Mouse (Mus musculus) mesoderm, embryonic 11.5 days (tissue): ENCODE results near the gene Trappc1.

ENCODE experiments used
- DNase-seq: peaks from one replicate; pipeline ENCODE4 v3.0.0-alpha.2; 2012; ENCODE audit warnings: low read depth, low spot score

Trappc1 gene

GRCm38 (mm10) chr11:69328517-69328916 is 4.7 kb downstream of the Trappc1 start:
- DNase-seq = no peak

DNA sequence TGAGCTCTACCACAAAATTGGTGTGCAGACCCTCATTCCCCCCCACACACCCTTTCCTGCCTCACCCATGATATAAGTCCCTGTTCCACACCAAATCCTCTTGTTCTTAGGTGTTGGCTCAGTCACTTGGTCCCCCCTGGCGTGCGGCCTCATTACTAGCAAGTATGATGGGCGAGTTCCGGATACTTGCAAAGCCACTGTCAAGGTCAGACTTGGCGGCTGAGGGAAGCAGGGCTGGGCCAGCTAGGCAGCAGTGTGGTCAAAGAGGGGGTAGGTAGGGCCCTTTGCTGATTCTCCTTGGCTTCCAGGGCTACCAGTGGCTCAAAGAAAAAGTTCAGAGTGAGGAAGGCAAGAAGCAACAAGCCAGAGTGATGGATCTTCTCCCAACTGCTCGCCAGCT is 7.4 kb downstream of the Trappc1 start:
- no peak for DNase-seq

DNA sequence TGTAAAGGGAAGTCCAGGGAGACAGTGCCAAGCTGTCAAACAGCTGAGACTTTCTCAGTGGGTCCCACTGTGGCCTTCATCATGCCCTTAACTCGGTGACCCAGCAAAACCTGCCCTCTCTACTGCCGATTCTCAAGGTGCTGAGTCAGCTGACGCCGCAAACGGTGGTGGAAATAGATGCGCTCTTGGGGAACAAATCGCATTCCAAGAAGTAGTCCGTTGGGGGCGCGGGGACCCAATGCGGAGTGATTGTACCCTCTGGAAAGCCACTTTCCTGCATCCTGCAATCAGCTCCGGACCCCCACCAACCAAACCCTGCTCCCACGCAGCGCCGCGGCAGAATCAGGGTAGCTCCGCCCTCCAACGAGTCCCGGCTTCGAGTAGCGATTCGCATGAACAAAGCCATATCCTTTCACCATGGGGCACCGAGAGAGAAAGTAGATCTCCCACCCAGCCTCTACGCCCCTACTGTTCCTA is 8.2 kb downstream of the Trappc1 start:
- DNase-seq = peak; percentile 80

DNA sequence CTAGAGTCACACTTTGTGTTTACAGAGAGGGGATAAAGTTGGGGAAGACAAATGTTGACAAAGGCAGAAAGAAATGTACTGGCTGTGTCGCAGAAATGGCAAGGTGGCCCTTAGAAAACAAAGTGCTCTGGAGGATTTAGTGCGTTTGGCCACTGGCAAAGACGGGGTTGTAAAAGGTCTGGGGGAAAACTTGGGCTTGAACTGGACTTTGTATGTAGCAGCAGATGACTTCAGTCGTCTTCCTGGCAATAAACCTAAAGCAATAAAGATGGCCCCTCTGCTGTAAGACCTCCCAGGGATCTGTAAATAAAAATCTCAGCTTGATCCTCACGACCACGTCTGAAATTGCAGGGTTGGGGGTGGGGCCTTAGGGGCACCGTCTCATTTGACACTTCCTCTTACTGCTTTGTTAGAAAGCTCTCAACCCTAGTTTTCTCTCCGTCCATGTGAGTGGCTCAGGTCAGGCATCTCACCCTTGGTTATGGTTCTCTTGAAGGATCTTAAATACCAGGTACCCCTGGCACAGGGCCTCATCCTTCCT is 9.0 kb downstream of the Trappc1 start:
- no peak for DNase-seq

DNA sequence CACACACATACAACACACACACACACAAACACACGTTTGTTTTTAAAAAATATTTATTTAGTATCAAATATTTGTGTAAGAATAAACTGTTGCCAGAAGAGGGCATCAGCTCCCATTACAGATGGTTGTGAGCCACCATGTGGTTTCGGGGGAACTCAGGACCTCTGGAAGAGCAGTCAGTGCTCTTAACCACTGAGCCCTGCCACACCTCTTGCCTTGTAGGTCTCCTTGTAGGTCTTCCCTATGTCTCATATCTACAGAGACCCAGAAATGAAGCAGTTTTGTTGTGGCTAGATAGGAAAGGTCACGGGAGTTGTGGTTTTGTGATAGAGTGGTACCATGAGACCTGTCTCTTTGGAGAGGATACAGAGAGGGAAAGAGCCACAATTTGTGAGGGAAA is 10.1 kb downstream of the Trappc1 start:
- no peak for DNase-seq

GRCm38 (mm10) chr11:69334796-69335195 is 11.0 kb downstream of the Trappc1 start:
- DNase-seq = no peak

DNA sequence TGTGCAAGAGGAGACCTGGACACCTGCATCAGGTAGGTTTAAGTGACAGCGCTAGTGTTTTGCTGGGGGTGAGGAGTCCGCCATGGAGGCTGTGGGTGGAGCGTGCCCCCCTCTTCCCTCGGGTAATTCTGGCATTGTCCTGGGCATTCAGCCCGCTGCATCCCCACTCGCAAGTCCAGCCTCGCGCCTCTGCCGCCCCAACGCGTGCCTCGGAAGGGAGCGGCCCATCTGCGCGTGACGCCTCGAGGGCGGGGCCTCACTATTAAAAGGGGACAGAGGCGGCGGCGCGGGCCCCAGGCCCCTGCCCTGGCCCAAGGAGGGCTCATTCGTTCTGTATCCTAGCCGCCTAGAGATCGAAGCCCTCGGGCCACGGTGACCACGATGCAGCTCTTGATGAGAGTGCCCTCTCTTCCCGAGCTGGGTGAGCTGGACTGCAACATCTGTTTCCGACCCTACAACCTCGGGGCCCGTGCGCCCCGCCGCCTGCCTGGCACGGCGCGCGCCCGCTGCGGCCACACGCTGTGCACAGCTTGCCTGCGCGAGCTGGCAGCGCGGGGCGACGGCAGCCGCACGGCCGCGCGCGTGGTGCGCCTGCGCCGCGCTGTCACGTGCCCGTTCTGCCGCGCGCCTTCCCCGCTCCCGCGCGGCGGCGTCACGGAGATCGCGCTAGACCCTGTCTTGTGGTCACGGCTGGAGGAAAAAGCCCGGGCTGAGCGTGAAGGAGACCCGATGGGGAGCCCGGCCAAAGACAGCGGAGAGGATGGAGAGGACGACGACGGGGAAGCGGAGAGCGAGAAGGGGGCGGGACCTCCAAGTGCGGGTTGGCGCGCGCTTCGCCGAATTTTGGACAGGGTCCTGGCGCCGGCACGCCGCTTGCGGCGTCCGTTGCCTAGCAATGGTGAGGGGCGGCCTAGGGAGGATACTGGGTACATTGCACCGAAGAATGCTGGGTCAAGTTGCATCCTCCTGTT is 16.7 kb downstream of the Trappc1 start, which contains the start of gene Rnf227:
Rnf227 (plus strand) TSS at position 301 of the 971 bp plus-strand sequence.
- peak; percentile 84 for DNase-seq

- no peak for DNase-seq
Observed at GRCm38 (mm10) chr11:69346441-69346840, 22.7 kb downstream of the Trappc1 start.

DNA sequence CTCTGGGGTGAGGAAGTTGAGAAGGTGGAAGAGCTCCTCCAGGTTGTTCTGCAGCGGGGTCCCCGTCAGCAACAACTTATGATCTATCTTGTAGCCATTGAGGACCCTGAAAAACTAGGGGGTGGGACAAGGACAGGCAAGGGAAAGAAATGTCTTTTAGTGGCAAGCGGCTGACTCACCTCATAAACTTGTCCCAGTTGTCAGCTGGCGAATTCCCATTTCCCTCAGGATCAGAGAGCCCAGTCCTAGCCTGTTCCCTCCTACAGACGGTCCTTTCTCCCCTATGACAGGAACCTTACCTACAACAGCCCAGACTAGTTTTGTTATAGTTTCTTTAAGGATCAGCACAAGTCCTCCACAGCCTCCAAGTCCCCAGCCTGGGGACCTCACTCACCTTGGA is 32.8 kb downstream of the Trappc1 start:
- no peak for DNase-seq

DNA sequence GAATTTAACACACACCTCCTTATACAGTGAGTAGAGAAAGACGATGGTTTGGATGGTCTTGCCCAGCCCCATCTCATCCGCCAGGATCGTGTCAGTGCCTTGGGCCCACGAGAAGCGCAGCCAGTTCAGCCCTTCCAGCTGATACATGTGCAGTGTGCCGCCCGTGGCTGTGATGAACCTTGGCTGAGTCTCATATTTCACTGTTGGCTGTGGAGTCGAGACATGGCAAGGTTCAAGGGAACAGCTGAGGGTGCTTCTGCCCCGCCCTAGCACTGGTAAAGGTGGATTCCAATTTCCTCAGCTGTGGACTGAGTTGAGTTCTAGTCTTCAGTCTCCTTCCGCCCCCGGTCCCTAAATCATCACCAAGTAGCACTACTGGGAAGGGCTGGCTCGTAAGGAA is 33.9 kb downstream of the Trappc1 start:
- no peak for DNase-seq

DNA sequence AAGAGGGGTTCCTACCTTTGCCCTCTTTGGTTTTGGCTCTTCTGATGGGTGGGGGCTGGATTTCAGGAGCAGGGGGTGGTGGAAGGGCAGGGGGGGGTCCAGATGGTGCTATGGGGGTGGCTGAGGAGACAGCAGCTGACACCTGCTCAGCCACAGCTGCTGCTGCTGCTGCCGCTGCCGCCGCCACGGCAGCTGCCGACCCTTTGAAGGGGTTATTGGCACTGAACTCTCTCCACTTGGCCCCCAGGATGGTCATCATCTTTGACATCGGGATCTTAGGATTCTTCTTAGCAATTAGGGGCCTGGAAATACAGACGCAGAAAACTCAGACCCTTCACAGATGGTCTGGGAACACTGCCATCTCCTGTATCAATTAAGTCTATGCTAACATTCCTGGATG is 38.2 kb downstream of the Trappc1 start:
- DNase-seq = no peak

DNA sequence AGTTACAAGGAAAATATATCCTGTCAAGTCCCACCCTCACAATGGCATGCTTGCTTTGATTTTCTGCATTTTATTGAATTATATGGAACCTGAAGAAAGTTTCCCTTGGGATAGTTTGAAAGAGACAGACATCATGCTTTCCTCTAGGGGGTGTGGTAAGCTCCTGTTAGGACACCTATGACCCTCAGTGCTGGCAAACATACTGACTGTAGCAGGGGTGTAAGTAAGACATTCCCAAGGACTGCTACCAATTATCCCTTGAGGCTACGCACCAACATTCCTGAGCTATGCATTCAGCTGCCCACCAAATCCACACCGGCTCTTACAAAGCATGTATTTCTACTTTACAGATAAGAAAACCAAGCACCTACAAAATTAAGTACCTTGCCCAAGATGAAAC is 38.7 kb downstream of the Trappc1 start:
- DNase-seq = no peak

DNA sequence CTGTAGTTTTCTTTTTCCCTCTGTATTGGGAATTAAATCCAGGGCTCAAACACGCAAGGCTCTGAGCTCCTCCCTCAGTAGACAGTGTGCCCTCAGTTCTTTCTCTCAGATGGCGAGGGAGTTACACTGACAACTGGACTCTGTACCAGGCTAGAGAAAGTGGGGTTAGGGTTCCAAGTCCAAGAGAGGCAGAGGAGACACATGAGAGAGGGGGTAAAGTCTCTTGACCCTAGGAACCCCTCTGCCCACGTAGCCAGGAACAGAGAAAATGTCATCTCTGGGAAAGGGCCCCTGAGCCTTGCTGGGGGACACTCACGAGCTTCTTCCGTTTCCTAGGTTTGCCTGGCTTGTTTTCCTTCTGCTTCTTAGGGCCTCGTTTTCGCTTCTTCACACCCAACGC is 40.6 kb downstream of the Trappc1 start:
- DNase-seq = no peak

- DNase-seq = peak; percentile 73
Observed at GRCm38 (mm10) chr11:69364910-69365309, 41.1 kb downstream of the Trappc1 start.

GRCm38 (mm10) chr11:69365722-69366121 is 41.9 kb downstream of the Trappc1 start:
- no peak for DNase-seq

- peak; percentile 95 for DNase-seq
Observed at GRCm38 (mm10) chr11:69366157-69366854, 42.5 kb downstream of the Trappc1 start.

GRCm38 (mm10) chr11:69366855-69367615 is 43.3 kb downstream of the Trappc1 start:
- no peak for DNase-seq

DNA sequence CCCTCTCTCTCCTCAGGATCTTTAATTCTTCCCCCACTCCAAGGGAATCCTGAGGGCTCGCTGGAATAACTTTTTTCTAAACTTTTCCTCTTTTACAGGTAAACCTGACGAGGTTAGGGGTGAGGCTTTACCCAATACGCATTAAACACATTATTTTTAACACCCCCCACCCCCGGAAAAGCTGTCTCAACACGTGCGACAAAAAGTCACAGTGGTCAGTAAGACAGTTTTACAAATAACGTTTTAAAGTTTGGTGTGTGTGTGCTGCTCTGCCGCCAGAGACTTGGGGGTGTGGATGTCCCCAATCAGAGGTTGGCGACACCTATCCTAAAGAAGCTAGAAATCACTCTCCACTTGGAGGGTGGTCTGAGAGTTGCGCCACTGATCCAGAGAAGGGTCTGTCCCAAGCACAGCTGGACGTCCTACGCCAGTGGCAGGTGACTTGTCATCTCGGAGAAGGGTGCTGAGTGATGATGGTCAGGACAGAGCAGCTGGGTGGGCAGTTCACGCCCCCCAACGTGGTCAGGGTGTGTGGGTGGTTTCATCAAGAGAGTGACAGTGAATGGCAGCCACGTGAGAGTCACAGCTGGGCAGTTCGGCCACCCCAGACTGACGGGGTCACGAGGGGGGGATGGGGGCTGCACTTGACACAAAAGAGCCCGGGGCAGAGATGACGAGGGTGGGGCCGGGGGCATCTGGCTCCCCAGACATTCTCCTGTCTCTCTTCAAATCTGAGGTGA is 44.0 kb downstream of the Trappc1 start:
- DNase-seq = peak; percentile 76

- DNase-seq = no peak
Observed at GRCm38 (mm10) chr11:69368356-69369214, 44.8 kb downstream of the Trappc1 start.
